Mouse (Mus musculus) forebrain, embryonic 10.5 days (tissue): ENCODE results near the gene Birc5. TPM values are rescaled to one million over a fixed set of nuclear protein-coding genes. Genes with fewer than 3 reads are reported as not detected.

Source experiments
- DNase-seq: peaks from one replicate; pipeline ENCODE4 v3.0.0-alpha.2; 2017; ENCODE audit warnings: low spot score; ENCODE audit errors: extremely low spot score
- H3K27ac ChIP-seq: fragments of 300-500 bp; sonication (generic); 2 replicates; pipeline ENCODE4 v1.5.1; 2016; ENCODE audit warnings: mild to moderate bottlenecking
- H3K27me3 ChIP-seq: fragments of 300-500 bp; sonication (generic); 2 replicates; pipeline ENCODE4 v1.6.1; 2016; ENCODE audit warnings: mild to moderate bottlenecking; ENCODE audit not compliant: poor library complexity, severe bottlenecking
- H3K36me3 ChIP-seq: fragments of 300-500 bp; sonication (generic); replicated peaks from 2 replicates; pipeline ENCODE4 v1.6.1; 2016; ENCODE audit warnings: mild to moderate bottlenecking, moderate library complexity
- H3K4me1 ChIP-seq: fragments of 300-500 bp; sonication (generic); 2 replicates; pipeline ENCODE4 v1.6.1; 2016
- H3K4me3 ChIP-seq: fragments of 300-500 bp; sonication (generic); 2 replicates; pipeline ENCODE4 v1.5.1; 2016; ENCODE audit warnings: mild to moderate bottlenecking, moderate library complexity
- H3K9me3 ChIP-seq: fragments of 300-500 bp; sonication (generic); 2 replicates; pipeline ENCODE4 v1.6.1; 2016; ENCODE audit warnings: mild to moderate bottlenecking, moderate library complexity
- WGBS: fragments of 180-500 bp; shearing (Covaris S2); methylation state at CpG from one replicate; pipeline ENCODE4 v1.1.7; 2016; 5-methylcytosine and 5-hydroxymethylcytosine counted together
- polyA plus RNA-seq: library from polyadenylated mRNA; unstranded; fragments of >200 nt; fragmentation: Nextera tagmentation; extraction: Ambion mirVana; gene quantifications from 2 replicates; pipeline ENCODE4 v1.2.1, GENCODE M21; 2016

Birc5 gene
- polyA plus RNA-seq, 1 experiment from 2014 or later = 424 TPM

DNA sequence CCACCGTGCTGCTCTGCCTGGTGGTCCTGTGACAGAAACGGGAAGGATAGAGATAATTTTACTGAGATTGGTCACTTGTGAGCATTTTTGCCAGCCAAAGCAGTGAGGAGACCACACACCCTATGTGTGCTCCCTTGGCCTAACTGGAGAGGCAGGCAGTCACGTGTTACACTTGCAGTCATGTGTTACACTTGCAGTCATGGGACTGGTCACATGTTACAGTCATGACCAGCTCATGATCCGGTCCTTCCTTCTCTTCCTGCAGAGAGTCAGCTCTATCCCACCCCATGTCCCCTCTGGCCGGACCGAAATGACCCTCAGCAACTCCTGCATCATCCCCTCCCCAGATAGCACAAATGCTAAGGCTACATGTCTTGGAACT is 31.9 kb downstream of the Birc5 start:
- Histone ChIP-seq H3K27ac (0 out of 2 replicates have a peak overlapping the region, but pooled peaks have one; percentile 45), H3K4me1 (peaks cover 42% of the 10 kb centered on the region), H3K36me3 (no peaks in the 10 kb centered on the region), H3K9me3 (no peaks in the 10 kb centered on the region), H3K27me3 (peaks cover 96% of the 10 kb centered on the region), H3K4me3 (no peak overlapping the region)
- 87% methylated on average over 6 of the region's 6 CpGs for WGBS
- DNase-seq = no peak

DNA sequence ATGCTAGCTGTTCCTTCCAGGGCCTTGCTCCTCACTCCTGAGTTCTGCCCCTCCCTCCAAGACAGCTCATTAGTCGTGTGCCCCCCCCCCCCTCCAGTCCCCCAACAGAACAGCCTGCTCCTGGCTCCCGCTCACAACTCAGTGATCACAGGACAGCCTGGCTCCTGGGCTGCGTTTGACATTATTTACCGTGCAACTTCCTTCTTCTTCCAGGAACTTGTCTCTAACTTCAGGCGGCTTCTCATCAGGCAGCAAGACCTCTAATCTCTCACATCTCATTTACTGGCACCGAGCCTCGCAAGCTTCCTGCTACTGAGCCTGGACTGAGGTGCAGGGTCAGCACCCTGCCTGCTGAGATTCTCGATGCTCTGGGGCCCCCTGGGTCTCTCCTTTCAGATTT is 32.7 kb downstream of the Birc5 start:
- Histone ChIP-seq H3K4me1 (peaks cover 41% of the 10 kb centered on the region), H3K36me3 (no peaks in the 10 kb centered on the region), H3K27ac (peak overlapping the region; percentile 45; the same call in 1 of the 2 replicates), H3K4me3 (no peak overlapping the region), H3K9me3 (no peaks in the 10 kb centered on the region), H3K27me3 (peaks cover 100% of the 10 kb centered on the region)
- no peak for DNase-seq
- 21% methylated on average over 7 of the region's 8 CpGs for WGBS

DNA sequence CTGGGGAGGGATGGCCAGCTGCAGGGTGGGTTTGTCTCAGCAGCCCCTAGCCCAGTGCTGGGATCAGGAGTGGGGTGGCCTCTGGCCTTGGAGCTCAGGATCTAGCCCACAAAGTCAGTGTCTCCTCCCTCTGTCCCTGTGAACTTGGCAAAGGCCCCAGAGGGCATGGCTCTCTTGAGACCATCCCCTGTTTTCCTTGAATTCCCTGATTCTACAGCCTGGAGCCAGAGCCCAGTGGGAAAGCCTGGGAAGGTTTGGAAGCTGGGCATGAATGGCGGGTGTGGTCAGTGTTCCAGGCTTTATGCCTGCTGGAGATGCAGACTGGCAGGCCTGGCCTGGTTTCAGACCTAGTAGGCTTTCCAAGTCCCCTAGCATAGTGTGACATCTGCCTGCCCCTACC is 33.2 kb downstream of the Birc5 start:
- Histone ChIP-seq H3K27ac (peak overlapping the region; percentile 45; the same call in 1 of the 2 replicates), H3K36me3 (no peaks in the 10 kb centered on the region), H3K4me1 (peaks cover 41% of the 10 kb centered on the region), H3K27me3 (peaks cover 100% of the 10 kb centered on the region), H3K4me3 (no peak overlapping the region), H3K9me3 (no peaks in the 10 kb centered on the region)
- WGBS = 83% methylated on average over 1 of the region's 1 CpGs
- no peak for DNase-seq

- Histone ChIP-seq H3K27ac (no peak overlapping the region), H3K9me3 (no peaks in the 10 kb centered on the region), H3K4me1 (peaks cover 48% of the 10 kb centered on the region), H3K36me3 (no peaks in the 10 kb centered on the region), H3K4me3 (no peak overlapping the region), H3K27me3 (peaks cover 100% of the 10 kb centered on the region)
- DNase-seq = no peak
- WGBS = 65% methylated on average over 5 of the region's 5 CpGs
These were observed 36.9 kb downstream of the Birc5 start for GRCm38 (mm10) chr11:117886000-117886399.

- Histone ChIP-seq H3K36me3 (no peaks in the 10 kb centered on the region), H3K27ac (peak overlapping the region; percentile 81), H3K9me3 (no peaks in the 10 kb centered on the region), H3K4me3 (peak overlapping the region; percentile 47), H3K4me1 (peaks cover 36% of the 10 kb centered on the region), H3K27me3 (peaks cover 100% of the 10 kb centered on the region)
- DNase-seq = peak; percentile 24
- 8% methylated on average over 20 of the region's 20 CpGs for WGBS
These were observed 39.3 kb downstream of the Birc5 start for GRCm38 (mm10) chr11:117888168-117888852.

DNA sequence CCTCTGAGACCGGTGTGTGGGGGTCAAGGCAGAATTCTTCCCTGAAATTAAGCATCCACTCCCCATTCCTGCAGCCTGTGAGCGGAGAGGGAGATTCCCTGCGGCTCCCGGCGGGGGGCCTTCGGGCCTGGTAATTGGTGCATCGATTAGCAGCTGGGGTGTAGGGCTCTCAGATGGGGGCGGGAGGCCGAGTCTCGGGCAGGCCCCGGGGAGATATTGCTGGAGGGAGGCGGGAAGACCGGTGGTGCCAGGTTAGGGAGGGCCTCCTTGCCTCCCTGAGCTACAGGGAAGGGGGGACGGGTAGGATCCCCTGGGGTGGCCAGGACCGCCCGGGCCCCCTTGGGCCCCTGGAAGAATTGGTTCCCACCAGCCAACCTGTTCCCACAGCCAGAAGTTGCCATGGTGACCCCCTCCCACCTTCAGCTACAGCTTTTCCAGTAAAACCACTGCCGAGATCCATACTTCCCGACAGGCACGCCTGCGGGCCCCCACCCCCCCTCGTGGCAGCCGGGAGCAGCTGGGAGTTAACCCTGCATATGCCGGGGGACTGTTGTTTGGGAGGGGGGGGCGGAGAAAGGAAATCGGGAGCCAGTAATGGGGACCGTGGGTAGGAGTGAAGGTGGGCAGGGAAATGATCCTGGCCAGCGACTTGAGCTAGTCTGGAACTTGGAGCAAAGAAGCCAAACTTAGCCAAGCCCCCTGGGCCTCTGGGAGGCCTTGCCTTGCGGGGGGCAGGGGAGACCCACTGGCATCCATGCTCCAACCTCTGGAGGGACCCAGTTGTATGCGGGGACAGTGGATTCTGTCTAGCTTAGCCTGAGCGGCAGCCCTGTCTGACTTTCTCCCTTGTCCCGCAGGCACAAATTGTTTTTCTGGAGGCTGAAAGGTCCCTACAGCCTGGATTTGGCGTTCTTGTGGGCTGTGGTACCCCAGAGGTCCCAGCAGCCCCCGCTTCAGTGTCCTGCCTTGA is 40.1 kb downstream of the Birc5 start:
- WGBS = 2% methylated on average over 33 of the region's 33 CpGs
- H3K4me1 ChIP-seq = peaks cover 36% of the 10 kb centered on the region
- peak; percentile 61 for DNase-seq
- H3K4me3 ChIP-seq = peak overlapping the region; percentile 47
- peak overlapping the region; percentile 81 for H3K27ac ChIP-seq
- H3K9me3 ChIP-seq = no peaks in the 10 kb centered on the region
- peaks cover 100% of the 10 kb centered on the region for H3K27me3 ChIP-seq
- H3K36me3 ChIP-seq = no peaks in the 10 kb centered on the region

DNA sequence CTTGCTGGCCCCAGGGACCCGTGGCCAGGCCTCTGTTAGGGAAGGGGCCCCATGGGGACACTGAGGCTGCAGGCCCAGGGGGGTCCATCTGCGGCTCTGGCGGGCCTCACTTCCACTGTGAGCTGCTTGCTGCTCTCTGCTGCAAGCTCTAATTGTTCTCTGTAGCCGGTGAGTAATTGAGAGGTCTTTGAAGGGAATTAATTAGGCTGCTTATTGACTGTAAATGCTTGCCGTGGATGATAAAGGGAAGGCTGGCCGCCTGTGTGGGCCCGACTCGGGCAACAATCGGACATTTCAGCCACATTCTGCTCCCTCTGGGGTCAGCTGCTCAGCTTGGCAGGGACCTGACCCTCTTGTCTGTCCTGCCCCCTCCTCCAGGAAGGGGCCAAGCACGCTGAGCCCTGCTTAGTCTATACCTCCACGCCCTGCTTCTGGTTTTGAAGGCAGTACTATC is 40.9 kb downstream of the Birc5 start:
- WGBS = 4% methylated on average over 11 of the region's 11 CpGs
- Histone ChIP-seq H3K4me3 (peak overlapping the region; percentile 47), H3K36me3 (no peaks in the 10 kb centered on the region), H3K4me1 (peaks cover 36% of the 10 kb centered on the region), H3K9me3 (no peaks in the 10 kb centered on the region), H3K27me3 (peaks cover 100% of the 10 kb centered on the region), H3K27ac (peak overlapping the region; percentile 81)
- peak; percentile 69 for DNase-seq

GRCm38 (mm10) chr11:117890519-117891282 is 41.6 kb downstream of the Birc5 start:
- Histone ChIP-seq H3K4me3 (peak overlapping the region; percentile 47), H3K4me1 (peaks cover 36% of the 10 kb centered on the region), H3K27me3 (peaks cover 100% of the 10 kb centered on the region), H3K9me3 (no peaks in the 10 kb centered on the region), H3K36me3 (no peaks in the 10 kb centered on the region), H3K27ac (peak overlapping the region; percentile 81)
- 17% methylated on average over 13 of the region's 13 CpGs for WGBS
- DNase-seq = no peak

GRCm38 (mm10) chr11:117891581-117892175 is 42.6 kb downstream of the Birc5 start:
- H3K36me3 ChIP-seq = no peaks in the 10 kb centered on the region
- WGBS = 92% methylated on average over 19 of the region's 19 CpGs
- H3K27me3 ChIP-seq = peaks cover 100% of the 10 kb centered on the region
- no peak for DNase-seq
- H3K9me3 ChIP-seq = no peaks in the 10 kb centered on the region
- H3K4me1 ChIP-seq = peaks cover 39% of the 10 kb centered on the region
- 0 out of 2 replicates have a peak overlapping the region, but pooled peaks have one; percentile 81 for H3K27ac ChIP-seq
- no peak overlapping the region for H3K4me3 ChIP-seq

DNA sequence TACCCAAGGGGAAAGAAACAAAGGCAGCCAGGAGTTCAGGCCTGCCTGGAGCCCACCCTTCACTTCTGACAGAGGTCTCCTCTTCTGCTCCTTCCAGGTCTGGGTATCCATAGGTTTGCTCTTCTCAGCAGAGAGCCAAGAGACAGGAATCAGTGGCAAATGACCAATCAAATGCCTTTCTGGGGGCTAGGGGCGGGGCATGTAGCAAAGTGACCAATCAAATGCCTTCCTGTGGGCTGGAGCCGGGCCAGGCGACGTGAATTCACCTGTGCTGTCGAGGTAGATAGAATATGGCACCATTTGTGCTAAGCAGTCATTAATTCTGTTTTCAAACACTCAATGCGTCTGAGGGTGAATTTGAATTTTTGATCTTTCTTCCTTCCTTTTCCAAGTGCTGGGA is 43.1 kb downstream of the Birc5 start:
- Histone ChIP-seq H3K4me1 (peaks cover 40% of the 10 kb centered on the region), H3K27me3 (peaks cover 95% of the 10 kb centered on the region), H3K4me3 (no peak overlapping the region), H3K27ac (no peak overlapping the region), H3K9me3 (no peaks in the 10 kb centered on the region), H3K36me3 (no peaks in the 10 kb centered on the region)
- WGBS = 58% methylated on average over 6 of the region's 6 CpGs
- DNase-seq = no peak

DNA sequence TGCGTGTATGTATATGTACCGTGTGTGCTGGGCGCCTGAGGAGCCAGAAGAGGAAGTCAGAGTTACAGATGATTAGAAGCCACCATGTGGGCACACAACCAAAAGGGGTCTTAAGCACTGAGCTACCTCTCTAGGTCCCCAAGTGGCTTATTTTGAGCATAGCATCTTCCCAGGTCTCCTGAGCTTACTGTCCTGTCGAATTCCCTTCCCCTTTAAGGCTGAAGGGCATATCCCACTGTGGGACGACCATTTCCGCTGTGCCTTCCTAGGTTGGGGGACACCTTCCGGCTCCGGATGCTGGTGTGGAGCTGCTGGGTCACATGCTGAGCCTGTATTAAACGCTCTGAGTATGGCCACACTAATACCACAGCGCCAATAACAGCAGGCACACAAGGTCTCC is 45.6 kb downstream of the Birc5 start:
- WGBS = 73% methylated on average over 10 of the region's 10 CpGs
- Histone ChIP-seq H3K9me3 (no peaks in the 10 kb centered on the region), H3K36me3 (no peaks in the 10 kb centered on the region), H3K4me1 (peaks cover 22% of the 10 kb centered on the region), H3K4me3 (no peak overlapping the region), H3K27ac (no peak overlapping the region), H3K27me3 (peaks cover 71% of the 10 kb centered on the region)
- no peak for DNase-seq

- 0 out of 2 replicates have a peak, but pooled peaks cover 4% of the 10 kb centered on the region for H3K9me3 ChIP-seq
- WGBS = 63% methylated on average over 2 of the region's 2 CpGs
These were observed 47.5 kb downstream of the Birc5 start for GRCm38 (mm10) chr11:117896533-117896932.

More at GRCm38 (mm10) chr11:117896533-117896932, 47.5 kb downstream of the Birc5 start:
- H3K27ac ChIP-seq = no peak overlapping the region
- H3K4me1 ChIP-seq = peaks cover 3% of the 10 kb centered on the region; the same call in 1 of the 2 replicates
- H3K36me3 ChIP-seq = no peaks in the 10 kb centered on the region
- H3K4me3 ChIP-seq = no peak overlapping the region
- no peak for DNase-seq
- peaks cover 52% of the 10 kb centered on the region for H3K27me3 ChIP-seq
